Mouse (Mus musculus) lung, adult 2 months (tissue): ENCODE measurements around the gene Gapdhs.

Experiments used
- CTCF ChIP-seq: fragments of 200-500 bp; IDR thresholded peaks from 2 replicates; pipeline ENCODE4 v1.5.1; 2011; ENCODE audit warnings: mild to moderate bottlenecking, low read length, control low read depth; ENCODE audit not compliant: insufficient read depth
- POLR2A ChIP-seq: fragments of 200-500 bp; IDR thresholded peaks from 2 replicates; pipeline ENCODE4 v1.6.1; 2011; ENCODE audit warnings: low read depth, mild to moderate bottlenecking, control low read depth, low read length, borderline replicate concordance; ENCODE audit errors: extremely low read depth

GRCm38 (mm10) chr7:30719669-30720068 is 23.8 kb downstream of the Gapdhs start:
- no peak for TF ChIP-seq CTCF
- no peak for TF ChIP-seq POLR2A
